Mouse (Mus musculus) c-Kit-positive CD71-positive TER-119-negative erythroid progenitor cells, embryonic 14.5 days (primary cell): ENCODE measurements at regions not wholly inside any gene's neighbourhood (a gene's known extent, or its start where the extent isn't known, plus 50 kb on each side); places are given as distances from the start of the nearest gene placed in this dataset.

ENCODE experiments used
- DNase-seq: peaks from one replicate; pipeline ENCODE4 v3.0.0-alpha.2; 2013; ENCODE audit warnings: low read depth

DNA sequence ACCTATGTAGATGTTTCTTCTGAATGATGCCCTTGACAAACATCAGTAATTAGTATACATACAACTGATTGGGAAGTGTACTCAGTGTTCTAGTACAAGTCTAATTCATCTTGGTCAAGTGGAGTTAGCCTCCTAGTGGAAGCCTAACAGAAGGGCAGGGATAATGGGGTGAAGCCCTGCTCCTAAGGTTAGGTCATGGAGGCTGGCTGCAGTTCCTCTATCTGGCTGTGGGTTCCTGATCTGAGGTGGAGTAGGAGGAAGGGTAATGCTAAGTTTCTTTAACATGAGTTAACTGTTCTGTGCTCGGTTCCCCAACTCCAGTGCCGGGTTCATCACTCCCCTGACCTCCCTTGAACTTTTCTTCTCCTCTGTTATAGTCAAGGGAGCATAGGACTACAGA, 281.1 kb upstream of the Tle3 start:
- DNase-seq = no peak

DNA sequence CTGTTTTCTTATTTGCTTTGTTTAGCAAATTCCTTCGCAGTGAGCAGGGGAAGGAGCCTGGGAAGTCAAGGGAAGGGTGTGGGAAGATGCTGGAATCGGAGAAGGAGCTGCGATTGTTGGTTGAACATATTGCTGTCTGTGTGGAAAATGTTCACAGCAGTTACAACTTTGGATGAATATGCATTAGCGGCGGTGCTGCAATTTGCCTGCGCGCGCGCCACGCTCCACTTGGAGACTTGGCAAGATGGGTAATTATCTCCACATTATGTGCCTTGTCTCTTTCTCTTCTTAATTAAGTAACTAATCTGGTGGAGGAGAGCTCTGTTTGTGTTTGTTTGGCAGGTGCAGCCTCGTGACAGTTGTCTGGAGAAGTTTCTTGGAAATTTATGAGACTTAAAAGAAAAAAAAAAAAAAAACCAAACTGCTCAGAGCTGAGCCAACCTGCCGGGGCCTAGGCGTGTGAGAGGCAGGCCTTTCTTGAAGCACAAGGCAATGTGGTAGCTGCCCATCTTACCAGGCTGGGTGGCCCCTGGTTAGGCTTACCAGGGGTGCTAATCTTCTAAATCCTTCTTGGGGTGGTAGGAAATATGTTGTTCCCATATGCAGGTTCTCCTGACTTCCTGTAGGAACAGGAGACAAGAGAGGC, 279.2 kb upstream of the Tle3 start:
- no peak for DNase-seq

DNA sequence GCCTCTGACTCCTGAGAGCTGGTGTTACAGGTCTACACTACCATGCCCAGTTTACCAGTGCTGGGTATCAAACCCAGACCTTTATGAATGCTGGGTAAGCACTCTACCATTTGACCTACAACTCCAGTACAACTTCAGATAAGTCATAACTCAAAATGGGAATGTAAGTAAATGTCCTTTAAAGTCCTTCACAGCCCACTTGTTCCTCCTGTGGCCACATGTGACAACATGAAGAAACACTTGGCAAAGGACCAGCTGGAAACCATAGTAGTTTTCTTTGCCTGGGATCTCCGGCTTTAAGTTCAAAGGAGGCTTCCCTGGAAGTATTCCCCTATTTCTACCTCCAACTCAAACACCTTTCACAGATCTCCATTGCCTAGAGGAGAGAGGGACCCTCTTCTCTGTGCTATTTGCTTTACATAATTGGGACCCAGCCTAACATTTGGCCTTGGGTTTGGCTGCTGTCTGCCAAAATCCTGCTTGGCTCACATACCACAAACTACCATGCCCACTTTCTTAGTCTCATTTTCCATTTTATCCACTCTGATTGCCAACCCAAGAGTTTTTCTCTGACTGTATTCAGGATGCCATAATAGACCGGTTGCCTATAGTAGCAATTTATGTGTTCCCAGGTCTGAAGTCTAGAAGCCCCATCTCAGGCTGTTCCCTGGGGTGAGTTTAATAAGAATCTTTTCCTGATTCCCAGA, 276.9 kb upstream of the Tle3 start:
- DNase-seq = no peak

DNA sequence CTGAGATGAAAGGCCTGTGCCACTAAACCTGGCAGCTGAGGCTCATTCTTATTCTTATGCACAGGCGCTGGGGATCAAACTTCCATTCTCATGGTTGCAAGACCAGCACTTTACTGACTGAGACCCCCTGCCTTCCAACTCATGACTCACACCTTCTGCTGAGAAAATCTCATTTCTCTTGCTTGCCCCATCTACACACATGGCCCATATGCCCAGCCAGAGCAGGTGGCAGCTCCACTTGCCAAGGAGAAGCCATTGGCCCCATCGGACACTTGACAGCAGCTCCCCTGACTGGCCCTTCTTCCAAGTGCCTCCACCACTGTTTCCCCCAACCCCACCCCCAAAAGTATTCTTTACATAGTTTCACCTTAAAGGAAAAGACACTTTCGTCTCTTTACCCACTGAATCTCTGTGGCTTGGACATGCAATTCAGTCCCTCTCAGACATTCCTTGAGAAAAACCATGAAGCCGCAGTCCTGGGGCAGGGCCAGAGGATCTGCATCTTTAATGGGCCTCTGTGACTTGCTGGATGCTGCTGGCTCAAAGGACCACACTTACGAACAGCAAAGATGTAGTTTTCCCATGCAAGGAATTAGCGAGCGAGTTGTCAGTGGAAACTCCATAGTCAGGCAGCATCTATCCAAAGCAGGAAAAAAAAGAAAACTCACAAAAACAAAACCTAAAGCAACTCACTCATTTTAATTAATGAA, 270.3 kb upstream of the Tle3 start:
- DNase-seq = no peak

DNA sequence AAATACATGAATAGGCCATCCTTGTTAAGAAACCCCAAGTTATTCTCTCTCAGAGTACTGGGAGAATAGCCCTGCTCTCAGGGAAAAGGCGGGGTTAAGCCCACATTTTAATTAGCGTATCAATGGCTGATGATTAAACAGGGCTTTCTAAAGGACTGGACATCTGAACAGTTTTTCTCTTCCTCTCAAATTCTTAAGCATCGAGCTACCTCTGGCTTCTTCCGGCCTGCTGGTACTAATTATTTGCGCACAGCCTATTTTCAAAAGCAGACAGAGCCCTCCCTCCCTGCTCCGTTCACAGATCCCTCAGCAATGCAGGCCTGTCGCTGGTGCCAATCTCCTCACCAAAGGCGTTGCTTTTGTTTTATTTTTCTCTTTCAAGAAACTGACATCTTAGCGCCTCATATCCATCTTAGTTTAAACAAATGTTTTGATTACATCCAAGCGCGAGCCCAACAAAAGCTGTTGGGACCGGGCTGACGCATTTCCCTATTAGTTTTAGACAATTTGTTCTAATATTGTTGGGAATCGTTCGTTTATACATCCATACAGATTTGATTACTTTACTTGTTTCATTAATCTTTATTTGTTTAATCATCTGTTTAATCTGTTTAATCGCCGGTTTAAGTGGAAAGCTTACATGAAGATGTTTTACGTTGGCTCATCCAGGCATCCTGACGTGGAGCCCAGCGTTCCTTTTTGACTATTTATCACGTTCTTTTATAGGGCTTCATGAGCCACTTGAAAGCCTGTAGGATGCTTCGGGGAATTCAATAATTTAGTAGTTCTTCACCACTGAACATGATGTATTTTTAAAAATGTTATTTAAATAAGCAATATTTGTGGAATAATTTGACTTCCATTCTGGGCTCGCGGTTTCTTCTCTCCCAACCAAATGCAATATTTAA, 269.5 kb upstream of the Tle3 start:
- no peak for DNase-seq

DNA sequence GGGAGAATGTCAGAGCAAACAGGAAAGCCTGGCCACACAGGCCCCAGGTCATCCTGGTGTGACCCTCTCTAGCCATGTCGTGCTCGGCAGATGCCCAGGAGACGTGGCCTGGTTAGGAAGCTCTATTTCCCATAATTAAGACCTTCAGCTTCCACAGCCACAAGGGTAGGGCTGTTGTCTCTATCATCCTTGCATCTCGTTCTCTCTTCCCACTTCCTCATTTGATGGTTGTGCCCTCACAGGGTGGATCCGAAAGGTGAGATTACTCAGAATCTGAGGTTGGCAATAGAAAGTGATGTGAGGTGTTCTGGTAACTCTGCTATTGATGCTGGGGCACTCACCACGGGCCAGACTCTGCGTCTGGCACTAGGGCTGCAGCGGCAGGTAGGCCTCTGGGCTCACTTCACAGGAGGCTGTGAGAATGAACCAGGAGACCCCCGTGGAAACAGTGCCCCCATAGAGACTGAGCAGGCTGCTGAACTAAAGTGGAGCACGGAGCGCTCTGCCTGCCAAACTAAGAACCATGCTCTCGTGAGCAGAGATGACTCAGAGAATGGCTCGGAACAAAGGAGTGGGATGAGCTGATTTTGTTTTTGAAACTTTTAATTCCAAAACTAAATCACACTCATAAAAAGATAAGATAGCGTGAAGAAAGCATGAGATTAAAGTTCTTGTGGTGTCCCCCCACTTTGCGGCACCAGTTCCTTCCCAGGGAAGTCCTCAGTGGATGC, 266.5 kb upstream of the Tle3 start:
- no peak for DNase-seq

DNA sequence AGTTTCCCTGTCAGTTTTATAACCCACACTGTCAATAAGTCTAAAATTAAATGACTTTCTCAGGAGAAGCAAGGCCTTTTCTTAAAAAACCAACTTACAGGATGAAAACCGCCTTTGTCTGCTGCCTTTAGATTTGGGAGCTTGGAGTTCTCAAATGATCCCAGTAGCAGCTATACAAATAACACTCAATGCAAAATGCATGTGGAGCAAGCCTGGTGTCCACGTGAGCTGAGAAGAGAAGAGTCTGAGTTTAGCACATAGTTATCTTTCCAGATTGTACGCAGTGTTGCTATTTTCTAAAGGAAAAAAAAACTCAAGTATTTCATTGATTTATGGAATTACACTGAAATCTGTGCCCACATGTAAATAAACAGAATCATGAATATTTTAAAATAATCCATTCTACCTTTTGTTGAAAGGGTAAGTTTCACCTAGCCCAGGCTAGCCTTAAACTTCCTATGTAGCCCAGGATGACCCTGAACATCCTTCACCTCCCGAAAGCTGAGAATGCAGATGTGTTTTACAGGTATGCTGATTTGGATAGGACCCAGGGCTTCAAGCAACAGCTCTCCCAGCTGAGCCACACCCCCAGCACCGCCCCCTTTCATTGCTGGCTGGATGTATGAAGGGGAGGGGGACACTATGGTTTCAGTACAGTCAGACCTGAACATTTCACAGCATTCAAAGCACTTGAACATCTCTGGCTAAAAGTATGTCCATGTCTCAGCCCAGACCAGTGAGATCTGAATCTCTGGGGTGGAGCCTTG, 262.5 kb upstream of the Tle3 start:
- no peak for DNase-seq

DNA sequence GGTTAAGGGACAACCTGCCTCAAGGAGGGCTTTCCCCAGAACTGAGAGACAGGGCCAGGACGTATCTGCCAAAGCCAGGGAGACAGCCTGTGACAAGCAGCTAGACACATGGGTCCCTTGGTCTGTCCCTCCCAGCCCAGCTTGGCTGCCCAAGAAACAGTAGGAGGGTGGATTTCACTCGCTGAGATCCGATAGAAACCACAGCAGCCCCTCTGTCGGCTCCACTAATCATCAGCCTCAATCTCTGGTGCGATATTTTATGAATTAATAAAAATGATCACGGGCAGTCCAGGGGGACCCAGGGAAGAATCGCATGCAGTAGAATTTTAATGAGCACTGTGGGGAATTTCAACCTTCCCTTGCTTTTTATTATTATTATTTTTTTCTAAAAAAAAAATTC, 261.0 kb upstream of the Tle3 start:
- no peak for DNase-seq

DNA sequence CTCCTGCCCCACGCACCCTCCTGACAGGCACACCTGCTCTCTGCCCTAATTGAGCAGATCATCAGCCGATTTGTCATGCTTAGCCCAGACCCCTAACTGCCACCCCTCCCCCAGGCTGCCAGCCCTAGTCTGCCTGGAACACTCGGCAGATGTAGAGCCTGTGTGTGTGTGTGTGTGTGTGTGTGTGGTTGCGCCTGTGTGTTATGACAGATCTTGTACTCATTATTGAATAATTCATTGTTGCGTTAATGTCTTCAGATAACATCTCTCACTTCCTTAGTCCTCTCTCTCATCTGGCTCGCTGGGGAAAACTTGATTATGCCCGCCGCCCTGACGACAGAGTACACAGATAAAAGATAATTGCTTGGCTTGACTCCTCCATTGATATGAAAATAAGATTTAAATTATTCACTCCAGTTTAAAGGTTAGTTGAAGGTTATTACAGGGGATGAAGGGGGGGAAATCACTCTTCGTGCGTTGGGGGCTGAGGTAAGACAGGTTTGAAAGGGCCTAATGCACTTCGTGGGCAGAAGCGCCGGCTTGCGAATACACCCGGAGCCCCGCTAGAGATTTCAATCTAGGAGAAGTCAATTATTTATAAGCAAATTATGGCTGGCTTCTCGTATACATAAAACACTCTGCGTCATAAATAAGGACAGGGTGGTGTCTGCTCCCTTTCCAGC, 260.3 kb upstream of the Tle3 start:
- DNase-seq = no peak

DNA sequence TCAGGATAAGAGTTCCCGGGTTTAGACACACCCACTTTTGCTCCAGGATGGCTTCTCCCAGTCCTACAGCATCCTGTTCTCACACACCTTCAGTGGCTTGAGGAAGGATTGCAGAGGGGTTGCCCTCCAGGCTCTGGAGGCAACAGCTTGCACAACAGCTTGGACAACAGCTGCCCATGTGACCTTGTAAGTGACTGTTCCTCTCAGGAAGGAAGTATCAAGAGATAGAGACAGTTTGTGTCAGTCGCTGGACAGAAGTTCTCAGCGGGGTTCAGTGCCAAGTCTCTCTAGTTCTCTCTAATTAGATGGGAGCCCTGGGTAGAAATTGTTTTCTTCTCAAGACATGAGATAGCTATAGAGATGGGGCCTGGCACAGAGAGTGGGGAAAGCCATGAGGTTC, 252.9 kb upstream of the Tle3 start:
- DNase-seq = no peak

DNA sequence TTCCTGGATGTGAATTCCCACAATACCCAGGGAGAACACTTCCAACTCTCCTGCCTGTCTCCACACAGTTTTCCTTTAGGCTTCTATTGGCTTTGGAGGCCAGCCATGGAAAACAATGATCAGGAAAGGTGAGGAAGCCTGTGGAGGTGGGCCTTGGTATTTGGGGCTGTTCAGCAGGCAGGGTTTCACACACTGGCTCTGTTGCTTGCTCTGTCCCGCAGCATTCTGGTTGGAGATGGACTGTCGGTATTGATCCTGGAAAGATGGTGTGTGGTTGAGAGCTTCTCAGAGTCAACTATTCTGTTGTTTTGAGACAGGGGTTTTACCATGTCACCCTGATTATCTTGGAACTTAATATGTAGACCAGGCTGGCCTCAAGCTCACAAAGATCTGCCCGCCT, 251.6 kb upstream of the Tle3 start:
- no peak for DNase-seq

DNA sequence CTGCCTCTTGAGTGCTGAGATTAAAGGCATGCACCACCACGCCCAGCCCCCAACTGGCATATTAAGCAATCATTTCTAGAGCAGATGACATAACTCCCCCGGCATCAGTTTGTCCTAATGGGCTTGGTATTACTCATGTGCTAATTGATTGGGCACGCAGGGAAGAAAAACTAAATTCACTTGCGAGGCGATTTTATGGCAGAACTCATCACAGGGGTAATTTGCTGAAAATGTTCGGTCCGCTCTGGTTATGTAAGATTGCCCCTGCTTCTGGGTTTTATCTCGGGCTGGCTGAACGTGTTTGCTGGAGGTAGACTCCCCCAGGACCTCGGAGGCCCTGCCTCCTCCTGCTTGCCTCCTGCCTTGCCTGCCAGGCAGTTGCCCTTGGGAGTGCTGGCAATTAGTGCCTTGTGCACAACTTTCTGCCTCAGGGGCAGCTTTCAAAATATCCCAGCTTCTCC, 251.2 kb upstream of the Tle3 start:
- DNase-seq = no peak

DNA sequence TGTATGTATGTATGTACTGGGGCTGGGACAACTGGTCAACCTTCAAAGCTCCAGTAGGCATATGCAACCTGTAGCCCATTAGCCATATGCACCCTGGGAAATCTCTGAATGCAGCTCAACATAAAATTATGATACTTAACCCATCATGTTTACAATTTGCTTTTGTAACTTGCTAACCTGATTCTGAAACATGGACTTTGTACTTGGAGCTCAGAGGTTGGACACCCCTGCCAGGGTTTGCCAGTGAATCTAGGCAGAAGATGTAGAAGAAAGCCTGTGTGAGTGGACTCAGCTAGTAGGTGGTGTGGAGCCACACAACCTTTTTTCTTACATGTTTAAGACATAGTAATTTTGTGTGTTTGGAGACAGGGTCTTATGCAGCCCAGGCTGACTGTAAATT, 248.7 kb upstream of the Tle3 start:
- no peak for DNase-seq

DNA sequence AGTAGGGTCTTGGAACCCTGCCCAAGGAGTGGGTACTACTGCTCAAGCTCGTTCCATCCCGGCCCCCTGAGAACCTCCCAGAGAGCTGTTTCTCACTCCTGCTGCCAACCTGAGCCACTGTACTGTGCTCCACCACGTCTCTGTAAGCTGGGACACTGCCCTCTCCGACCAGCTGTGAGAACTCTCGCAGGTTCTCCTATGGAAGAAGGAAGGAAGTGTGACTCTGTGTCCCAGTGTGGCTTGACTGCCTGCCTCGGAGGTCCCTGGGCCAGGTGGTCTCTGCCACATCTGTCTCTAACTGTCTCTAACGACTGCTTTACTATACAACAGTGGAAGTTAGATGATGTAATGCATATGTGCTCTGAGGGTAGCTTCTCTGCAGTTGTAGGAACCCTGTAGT, 246.4 kb upstream of the Tle3 start:
- DNase-seq = no peak

DNA sequence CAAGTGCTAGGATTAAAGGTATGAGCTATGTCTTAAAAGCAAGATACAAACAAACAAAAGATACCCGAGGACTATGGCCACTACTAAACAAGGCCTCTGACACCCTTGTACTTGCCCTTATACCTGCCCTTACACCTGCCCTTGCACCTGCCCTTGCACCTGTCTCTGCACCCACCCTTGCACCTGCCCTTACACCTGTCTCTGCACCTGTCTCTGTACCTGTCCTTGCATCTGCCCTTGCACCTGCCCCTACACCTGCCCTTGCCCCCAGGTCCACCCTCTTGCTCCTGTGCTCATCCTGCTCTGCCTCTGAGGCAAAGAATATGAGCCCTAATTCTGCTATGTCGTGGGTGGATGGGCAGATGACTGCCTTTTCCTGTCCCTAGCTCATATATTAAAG, 244.1 kb upstream of the Tle3 start:
- DNase-seq = no peak

DNA sequence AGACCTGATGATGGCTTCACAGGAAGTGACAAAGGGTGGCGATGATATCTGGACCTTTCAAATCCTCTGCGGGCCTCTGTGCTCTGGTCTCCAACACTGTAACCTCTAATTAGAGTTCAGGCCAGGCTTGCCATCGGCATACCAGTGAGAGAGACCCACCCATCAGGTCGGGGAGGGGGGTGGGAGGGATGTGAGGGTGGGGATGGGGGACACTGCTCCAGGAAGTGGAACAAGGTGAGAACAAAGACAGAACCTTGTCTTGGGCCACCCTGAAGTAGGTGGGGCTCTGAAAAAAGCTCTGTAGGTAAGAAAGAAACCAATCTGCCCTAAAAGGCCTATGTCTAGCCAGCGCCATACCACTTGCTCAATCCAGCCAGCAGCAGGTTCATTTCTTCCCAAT, 243.0 kb upstream of the Tle3 start:
- DNase-seq = no peak

DNA sequence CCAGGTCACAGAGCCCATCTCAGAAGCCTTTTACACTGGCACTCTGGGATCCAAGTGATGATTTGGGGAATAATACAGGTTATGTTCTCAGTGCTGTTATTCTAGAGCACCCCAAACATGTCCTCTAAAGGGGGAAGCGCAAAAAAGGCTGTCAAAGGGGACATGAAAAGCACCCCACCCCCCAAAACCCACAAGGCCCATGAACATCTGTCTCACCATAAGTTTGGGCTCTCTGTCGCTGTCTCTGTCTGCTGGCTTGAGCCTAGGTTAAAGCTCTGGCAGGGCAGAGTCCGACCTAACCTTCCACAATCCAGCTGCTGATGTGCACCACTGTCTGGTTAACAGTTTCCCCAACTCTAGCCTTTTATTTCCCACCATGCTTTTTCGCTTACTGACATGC, 241.3 kb upstream of the Tle3 start:
- DNase-seq = no peak

DNA sequence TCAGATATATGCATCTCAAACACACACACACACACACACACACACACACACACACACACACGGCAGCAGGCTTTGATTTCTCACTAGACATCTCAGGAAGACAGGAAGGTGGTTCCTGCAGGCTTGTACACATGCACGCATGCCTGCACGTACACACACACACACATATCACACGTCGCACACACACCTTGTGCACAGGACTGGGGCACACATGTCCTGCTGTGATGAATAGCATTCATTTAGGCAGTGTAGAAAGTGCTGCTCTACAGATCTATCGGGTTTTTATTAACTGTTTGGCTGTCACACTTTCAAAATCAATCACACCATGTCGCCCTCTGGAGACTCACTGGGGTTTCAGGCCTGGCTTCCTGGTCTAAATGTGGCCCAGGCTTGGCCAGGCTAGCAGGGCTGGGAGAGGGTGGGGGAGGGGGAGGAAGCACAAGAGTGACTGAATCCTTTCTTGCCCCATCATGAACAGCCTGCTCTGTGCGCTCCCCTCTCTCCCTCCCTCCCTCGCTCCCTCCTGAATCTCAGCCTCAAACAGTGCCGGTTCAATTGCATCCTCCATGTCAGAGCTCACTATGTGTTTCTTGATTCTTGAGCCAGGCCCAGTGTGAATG, 236.8 kb upstream of the Tle3 start:
- DNase-seq = no peak

DNA sequence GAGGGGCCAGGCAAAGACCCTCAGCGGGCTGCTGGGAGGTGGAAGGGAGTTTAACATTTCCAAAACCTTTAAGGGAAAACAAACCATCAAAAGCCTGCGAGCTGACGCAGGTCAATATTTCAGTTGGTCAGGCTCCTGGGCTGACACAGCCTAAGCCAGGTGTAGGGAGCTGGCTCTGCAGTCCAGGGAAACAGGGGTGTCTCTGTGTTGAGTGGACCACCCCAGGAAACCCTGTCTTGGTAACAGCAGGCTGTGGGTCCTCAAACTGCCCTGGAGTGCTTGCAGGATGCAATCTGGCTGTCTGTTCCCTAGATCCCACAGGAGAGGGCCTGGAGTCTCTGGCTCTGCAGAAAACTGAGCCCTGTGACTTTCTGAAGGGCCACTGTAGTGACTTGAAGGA, 236.2 kb upstream of the Tle3 start:
- DNase-seq = no peak
